Mouse (Mus musculus) forebrain, embryonic 11.5 days (tissue): Measurements from ENCODE around the gene Nat9. TPM values are rescaled to one million over a fixed set of nuclear protein-coding genes. Genes with fewer than 3 reads are reported as not detected.

ENCODE experiments used
- ATAC-seq: fragments of 200-750 bp; cut with Nextera tagmentation; replicated peaks from 2 replicates; pipeline ENCODE4 v1.8.0; 2017; ENCODE audit warnings: moderate TSS enrichment; ENCODE audit not compliant: low FRiP score
- DNase-seq: peaks from one replicate; pipeline ENCODE4 v3.0.0-alpha.2; 2017; ENCODE audit warnings: low spot score
- H3K27ac ChIP-seq: fragments of 300-500 bp; sonication (generic); 2 replicates; pipeline ENCODE4 v1.5.1; 2014; ENCODE audit warnings: low read depth, low read length
- H3K27me3 ChIP-seq: fragments of 300-500 bp; sonication (generic); 2 replicates; pipeline ENCODE4 v1.6.1; 2014; ENCODE audit warnings: mild to moderate bottlenecking, low read length, mixed read lengths; ENCODE audit not compliant: control insufficient read depth, insufficient read depth
- H3K36me3 ChIP-seq: fragments of 300-500 bp; sonication (generic); 2 replicates; pipeline ENCODE4 v1.6.1; 2014; ENCODE audit warnings: mild to moderate bottlenecking, low read length, moderate library complexity, mixed read lengths; ENCODE audit not compliant: control insufficient read depth, insufficient read depth
- H3K4me1 ChIP-seq: fragments of 300-500 bp; sonication (generic); replicated peaks from 2 replicates; pipeline ENCODE4 v1.6.1; 2014; ENCODE audit warnings: low read length, mixed read lengths; ENCODE audit not compliant: control insufficient read depth, insufficient read depth
- H3K4me2 ChIP-seq: fragments of 300-500 bp; sonication (generic); 2 replicates; pipeline ENCODE4 v1.6.1; 2014; ENCODE audit warnings: low read depth, mild to moderate bottlenecking, low read length, moderate library complexity, mixed read lengths; ENCODE audit not compliant: severe bottlenecking
- H3K4me3 ChIP-seq: fragments of 300-500 bp; sonication (generic); 2 replicates; pipeline ENCODE4 v1.5.1; 2014; ENCODE audit warnings: low read depth, low read length
- H3K9ac ChIP-seq: fragments of 300-500 bp; sonication (generic); 2 replicates; pipeline ENCODE4 v1.6.1; 2014; ENCODE audit warnings: low read length
- H3K9me3 ChIP-seq: fragments of 300-500 bp; sonication (generic); 2 replicates; pipeline ENCODE4 v1.6.1; 2016; ENCODE audit warnings: low read length, mixed read lengths; ENCODE audit not compliant: control insufficient read depth
- WGBS: fragments of 180-500 bp; shearing (Covaris S2); extraction: QIAGEN DNeasy Blood & Tissue Kit; methylation state at CpG from one replicate; pipeline ENCODE4 v1.1.7; 2014; 5-methylcytosine and 5-hydroxymethylcytosine counted together
- polyA plus RNA-seq: library from polyadenylated mRNA; unstranded; fragments of >200 nt; fragmentation: Nextera tagmentation; extraction: Ambion mirVana; gene quantifications from 2 replicates; pipeline ENCODE4 v1.2.1, GENCODE M21; 2014

Nat9 gene
- polyA plus RNA-seq, 1 experiment from 2014 or later: 16.0 TPM

DNA sequence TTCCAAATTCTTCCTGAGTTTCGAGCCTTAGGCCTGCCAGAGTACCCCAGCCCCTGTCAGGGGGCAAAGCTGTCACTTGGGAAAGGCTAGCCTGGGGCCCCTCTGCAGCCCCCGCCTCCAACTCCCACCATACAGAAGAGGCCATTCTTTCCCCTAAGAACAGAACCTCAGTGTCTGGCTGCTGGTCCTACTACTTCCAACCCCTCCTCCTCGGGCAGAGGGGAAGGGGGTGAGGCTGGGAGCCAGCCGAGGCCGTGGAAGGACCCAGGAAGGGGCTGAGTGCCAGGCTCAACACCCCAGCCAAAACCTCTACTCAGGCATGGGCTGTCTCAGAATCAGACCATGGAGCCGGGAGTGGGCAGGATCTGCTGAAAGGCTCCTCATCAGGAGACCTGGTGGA is 8.5 kb downstream of the Nat9 start:
- Histone ChIP-seq H3K4me2 (no peak overlapping the region), H3K27me3 (no peaks in the 10 kb centered on the region), H3K9me3 (no peaks in the 10 kb centered on the region), H3K27ac (no peak overlapping the region), H3K4me1 (peaks cover 24% of the 10 kb centered on the region), H3K9ac (no peak overlapping the region), H3K36me3 (no peaks in the 10 kb centered on the region), H3K4me3 (no peak overlapping the region)
- WGBS: 79% methylated on average over 6 of the region's 6 CpGs
- no peak for ATAC-seq
- DNase-seq: no peak

DNA sequence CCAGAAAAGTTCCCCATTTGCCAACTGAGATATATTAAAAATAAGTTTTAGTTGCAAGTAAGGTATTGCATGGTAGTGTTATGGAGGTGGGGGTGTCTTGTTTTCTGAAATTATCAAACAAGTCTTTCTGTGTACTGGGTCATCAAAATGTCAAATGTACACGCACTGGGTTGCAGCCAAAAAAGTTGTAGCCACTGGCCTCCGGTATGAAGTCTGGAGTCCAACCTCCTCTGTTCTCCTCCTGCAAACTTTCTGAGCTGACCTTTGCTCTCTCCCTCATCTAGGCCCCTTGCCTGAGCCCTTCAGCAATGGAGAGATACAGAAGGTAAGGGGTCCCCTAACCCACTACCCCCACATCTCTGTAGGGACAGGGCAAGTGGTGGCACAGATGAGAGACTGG is 8.9 kb downstream of the Nat9 start:
- Histone ChIP-seq H3K4me3 (no peak overlapping the region), H3K9ac (no peak overlapping the region), H3K9me3 (no peaks in the 10 kb centered on the region), H3K4me1 (peaks cover 27% of the 10 kb centered on the region), H3K27ac (no peak overlapping the region), H3K36me3 (no peaks in the 10 kb centered on the region), H3K4me2 (no peak overlapping the region), H3K27me3 (peaks cover 2% of the 10 kb centered on the region; the same call in 1 of the 2 replicates)
- ATAC-seq (no peak), DNase-seq (no peak)
- WGBS: 86% methylated on average over 2 of the region's 2 CpGs

DNA sequence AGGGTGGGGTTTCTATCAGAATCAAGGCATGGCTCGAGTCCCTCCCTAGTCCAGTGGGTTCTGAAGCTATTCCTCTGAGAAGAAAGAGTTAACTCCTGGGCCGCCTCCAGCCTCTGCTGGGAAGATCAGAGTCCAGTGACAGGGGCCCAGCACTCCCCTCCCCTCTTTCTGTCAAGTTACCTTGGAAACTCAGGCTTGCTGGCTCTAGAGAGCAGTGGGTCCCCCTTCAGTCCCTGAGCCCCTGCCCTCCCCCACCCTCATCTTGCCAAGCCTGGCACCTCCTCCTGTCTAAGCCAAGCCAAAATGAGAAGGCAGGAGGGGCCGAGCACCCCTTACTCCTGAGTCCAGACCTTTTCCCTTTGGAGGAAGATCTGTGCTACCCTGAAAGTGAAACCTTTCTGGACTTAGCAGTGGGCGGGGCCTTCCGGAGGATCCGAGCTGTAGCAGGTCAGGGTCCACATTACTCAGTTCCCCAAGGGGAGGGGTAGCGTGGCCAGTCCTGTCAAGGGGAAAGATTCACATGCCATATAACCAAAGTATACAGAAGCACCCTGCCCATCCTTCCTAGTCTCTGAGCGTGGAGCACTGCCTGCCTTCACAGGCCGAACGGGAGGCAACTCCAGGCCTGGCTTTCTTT is 10.0 kb downstream of the Nat9 start:
- DNase-seq (peak; percentile 65), ATAC-seq (no peak)
- Histone ChIP-seq H3K4me1 (peaks cover 30% of the 10 kb centered on the region), H3K27ac (no peak overlapping the region), H3K9ac (no peak overlapping the region; the same call in 1 of the 2 replicates), H3K4me3 (no peak overlapping the region), H3K4me2 (0 out of 2 replicates have a peak overlapping the region, but pooled peaks have one; percentile 26), H3K27me3 (peaks cover 4% of the 10 kb centered on the region; the same call in 1 of the 2 replicates), H3K9me3 (no peaks in the 10 kb centered on the region), H3K36me3 (no peaks in the 10 kb centered on the region)
- WGBS: 32% methylated on average over 9 of the region's 10 CpGs

DNA sequence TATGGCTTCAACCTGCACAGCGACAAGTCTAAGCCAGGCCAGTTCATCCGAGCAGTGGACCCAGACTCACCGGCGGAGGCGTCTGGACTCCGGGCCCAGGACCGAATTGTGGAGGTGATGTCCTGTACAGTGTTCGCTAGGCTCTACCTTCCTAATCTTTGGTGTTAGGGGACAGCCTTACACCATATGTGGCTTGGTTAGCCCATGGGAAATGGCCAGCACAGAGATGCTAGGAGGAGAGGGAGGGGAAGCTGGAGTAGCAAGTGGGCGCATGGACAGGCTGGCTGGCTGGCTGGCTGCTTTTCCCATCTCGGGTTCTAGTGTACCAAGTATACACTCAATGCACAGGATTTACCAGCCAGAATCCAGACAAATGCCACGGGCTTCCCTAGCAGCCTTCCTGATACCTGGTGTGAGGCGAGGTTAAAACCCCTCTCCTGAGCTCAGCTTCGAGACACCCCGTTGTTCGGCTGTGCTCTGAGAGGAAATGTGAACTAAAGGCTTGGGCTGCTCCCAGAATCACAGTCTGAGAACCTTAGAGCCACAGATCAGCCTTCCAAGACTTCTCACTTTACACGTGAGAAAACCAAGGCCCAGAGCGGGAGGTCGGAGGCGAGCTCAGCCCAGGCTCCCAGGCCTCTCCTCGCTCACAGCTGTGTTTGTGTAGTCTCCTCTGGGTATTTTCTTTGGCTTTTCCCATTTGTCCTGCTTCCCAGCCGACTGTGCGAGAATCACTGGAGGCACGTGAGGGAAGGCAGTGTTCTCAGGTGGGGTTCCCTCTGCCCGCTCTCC is 11.1 kb downstream of the Nat9 start:
- H3K27me3 ChIP-seq: peaks cover 4% of the 10 kb centered on the region; the same call in 1 of the 2 replicates
- H3K4me1 ChIP-seq: peaks cover 32% of the 10 kb centered on the region
- DNase-seq: no peak
- H3K9ac ChIP-seq: no peak overlapping the region
- H3K9me3 ChIP-seq: no peaks in the 10 kb centered on the region
- 63% methylated on average over 24 of the region's 24 CpGs for WGBS
- ATAC-seq: no peak
- no peak overlapping the region for H3K4me2 ChIP-seq
- no peak overlapping the region for H3K27ac ChIP-seq
- H3K36me3 ChIP-seq: no peaks in the 10 kb centered on the region
- H3K4me3 ChIP-seq: no peak overlapping the region

DNA sequence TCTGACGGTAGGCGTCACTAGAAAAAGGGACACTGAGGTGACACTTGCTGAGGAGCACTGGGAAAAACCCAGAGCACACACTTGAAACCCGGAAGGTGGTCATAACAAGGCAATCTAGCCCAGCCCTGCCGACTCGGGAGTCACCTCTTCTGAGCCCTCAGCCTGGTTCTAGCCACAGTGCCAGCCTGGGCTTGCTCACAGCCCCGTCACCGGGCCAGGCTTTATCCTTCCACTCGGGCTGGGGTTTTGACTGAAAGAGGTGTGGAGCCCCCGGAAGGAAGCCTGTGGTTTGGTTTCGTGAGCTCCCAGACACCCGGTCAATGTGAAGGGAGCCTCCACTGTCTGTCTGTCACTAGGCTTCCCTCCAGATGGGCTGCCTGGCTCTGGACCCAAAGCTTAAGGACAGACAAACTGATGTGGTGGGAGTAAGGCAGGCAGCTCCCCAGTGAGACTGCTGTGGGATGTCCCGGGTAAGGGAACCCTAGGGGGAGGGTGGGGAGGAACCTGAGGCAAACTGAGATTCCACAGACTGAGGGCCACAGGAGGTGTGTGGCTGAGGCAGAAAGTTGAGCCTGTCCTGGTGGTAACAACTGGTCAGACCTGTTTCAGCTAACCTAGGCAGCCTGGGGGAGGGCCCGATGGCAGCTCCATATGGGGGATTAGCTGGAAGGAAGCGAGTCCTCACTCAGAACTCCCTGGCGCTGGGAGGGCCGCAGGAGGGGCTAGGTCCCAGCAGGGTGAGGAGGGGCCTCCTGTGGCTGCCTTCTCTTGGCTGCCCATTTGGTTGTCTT is 13.9 kb downstream of the Nat9 start:
- Histone ChIP-seq H3K9me3 (no peaks in the 10 kb centered on the region), H3K27ac (no peak overlapping the region), H3K4me2 (no peak overlapping the region), H3K36me3 (no peaks in the 10 kb centered on the region), H3K9ac (no peak overlapping the region), H3K4me3 (no peak overlapping the region), H3K4me1 (peaks cover 34% of the 10 kb centered on the region), H3K27me3 (peaks cover 4% of the 10 kb centered on the region; the same call in 1 of the 2 replicates)
- DNase-seq (peak; percentile 50), ATAC-seq (no peak)
- WGBS: 10% methylated on average over 16 of the region's 16 CpGs

DNA sequence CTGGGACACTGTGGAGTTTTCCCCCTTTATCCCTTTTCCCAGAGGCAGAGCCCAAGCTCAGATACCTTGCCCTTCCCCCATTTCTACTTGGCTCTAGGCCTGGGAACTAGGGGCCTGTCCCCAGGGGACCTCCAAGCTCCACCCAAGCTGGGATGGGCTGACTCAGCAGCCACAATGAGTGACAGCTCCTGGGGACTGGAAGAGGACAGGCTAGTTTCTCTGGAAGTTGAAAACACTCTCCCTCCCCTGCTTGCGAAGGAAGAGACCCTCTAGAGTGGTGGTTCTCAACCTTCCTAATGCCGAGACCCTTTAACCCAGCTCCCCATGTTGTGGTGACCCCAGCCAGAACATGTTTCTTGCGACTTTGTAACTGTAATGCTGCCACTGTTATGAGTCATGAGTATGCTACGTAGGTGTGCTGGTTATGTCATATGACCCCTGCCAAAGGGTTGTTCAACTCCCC is 14.8 kb downstream of the Nat9 start:
- DNase-seq (peak; percentile 56), ATAC-seq (no peak)
- no peaks in the 10 kb centered on the region for H3K9me3 ChIP-seq
- H3K4me1 ChIP-seq: peaks cover 31% of the 10 kb centered on the region
- no peak overlapping the region for H3K4me3 ChIP-seq
- no peak overlapping the region for H3K27ac ChIP-seq
- 19% methylated on average over 4 of the region's 4 CpGs for WGBS
- H3K9ac ChIP-seq: no peak overlapping the region
- no peak overlapping the region for H3K4me2 ChIP-seq
- H3K27me3 ChIP-seq: peaks cover 4% of the 10 kb centered on the region; the same call in 1 of the 2 replicates
- no peaks in the 10 kb centered on the region for H3K36me3 ChIP-seq

DNA sequence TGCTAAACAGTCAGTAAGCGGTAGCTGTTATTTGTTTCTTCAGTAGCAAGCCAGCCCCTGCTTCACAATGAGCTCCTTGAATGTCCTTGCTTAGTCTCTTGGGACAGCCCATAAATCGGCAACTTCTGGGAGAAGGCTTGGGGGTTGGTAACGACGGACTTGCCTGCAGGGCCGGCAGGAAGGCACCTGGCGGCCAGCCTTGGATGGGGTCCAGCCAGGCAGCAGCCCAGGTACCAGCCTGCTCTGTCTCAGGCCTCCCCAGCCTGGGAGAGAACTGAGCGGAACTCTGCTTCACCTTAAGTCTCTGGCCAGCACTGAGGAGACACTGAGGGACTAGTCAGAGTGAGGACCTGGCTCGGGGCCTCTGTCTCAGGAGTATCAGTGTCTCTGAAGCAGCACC is 16.5 kb downstream of the Nat9 start:
- WGBS: 46% methylated on average over 8 of the region's 8 CpGs
- peaks cover 16% of the 10 kb centered on the region for H3K4me1 ChIP-seq
- no peak overlapping the region for H3K4me3 ChIP-seq
- H3K27me3 ChIP-seq: peaks cover 4% of the 10 kb centered on the region; the same call in 1 of the 2 replicates
- H3K9me3 ChIP-seq: no peaks in the 10 kb centered on the region
- DNase-seq (no peak), ATAC-seq (no peak)
- H3K9ac ChIP-seq: no peak overlapping the region
- no peak overlapping the region for H3K4me2 ChIP-seq
- H3K27ac ChIP-seq: no peak overlapping the region
- no peaks in the 10 kb centered on the region for H3K36me3 ChIP-seq

DNA sequence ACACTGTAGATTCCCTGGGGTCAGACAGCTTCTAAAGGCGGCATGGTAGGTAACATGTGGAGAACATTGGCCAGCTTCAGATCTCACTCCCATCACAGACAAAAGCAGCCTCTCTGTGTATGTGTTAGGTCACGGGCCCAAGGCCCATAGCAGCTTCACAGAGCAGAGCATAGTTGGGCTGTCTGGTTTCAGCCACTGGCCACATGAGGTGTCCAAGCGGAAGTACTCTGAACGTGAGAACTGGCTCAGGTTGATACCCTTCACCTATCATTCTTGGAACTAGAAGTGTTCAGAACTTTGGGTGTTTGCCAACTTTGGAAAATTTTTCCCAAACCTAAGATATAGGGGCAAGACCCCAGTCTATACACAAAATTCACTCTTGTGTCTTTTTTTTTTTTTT is 18.2 kb downstream of the Nat9 start:
- H3K27ac ChIP-seq: no peak overlapping the region
- H3K4me2 ChIP-seq: no peak overlapping the region
- H3K9me3 ChIP-seq: no peaks in the 10 kb centered on the region
- peaks cover 15% of the 10 kb centered on the region for H3K4me1 ChIP-seq
- peaks cover 5% of the 10 kb centered on the region; the same call in 1 of the 2 replicates for H3K27me3 ChIP-seq
- DNase-seq: no peak
- H3K36me3 ChIP-seq: no peaks in the 10 kb centered on the region
- 88% methylated on average over 4 of the region's 4 CpGs for WGBS
- H3K9ac ChIP-seq: no peak overlapping the region
- ATAC-seq: no peak
- H3K4me3 ChIP-seq: no peak overlapping the region
